Mouse (Mus musculus): ENCODE results near the gene Zfp36l1.

DNA sequence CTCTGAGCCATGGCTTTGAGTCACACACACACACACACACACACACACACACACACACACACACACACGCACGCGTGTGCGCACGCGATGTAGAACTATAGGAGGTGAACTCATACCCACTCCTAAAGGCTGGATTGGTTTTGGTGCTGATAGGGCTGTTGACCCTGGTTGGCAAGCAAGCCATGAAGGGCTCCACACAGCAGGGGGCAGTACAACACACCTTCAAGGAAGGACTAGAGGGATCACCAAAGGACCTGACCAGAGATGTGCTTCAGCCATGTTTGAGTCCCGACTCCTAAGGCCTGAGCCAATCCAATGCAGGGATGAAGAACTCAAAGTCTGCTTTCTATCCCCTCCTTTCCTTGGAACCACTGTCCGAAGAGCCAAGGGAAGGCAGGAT is 16.7 kb upstream of the Zfp36l1 start:
- no peak for TF ChIP-seq POLR2A (IDR thresholded peaks at IDR 0.05; ENCODE audit: control insufficient read depth, extremely low read depth, insufficient read depth, low read length, poor library complexity)
- no peak for TF ChIP-seq CTCF (IDR thresholded peaks at IDR 0.05; ENCODE audit: borderline replicate concordance, control insufficient read depth, extremely low read depth, insufficient read depth, low read length, poor library complexity)

All from thymus, adult 2 months (tissue).